Mouse (Mus musculus) olfactory bulb, adult 2 months (tissue): ENCODE data around the gene Pear1.

Experiments used
- CTCF ChIP-seq: fragments of 200-500 bp; IDR thresholded peaks from 2 replicates; pipeline ENCODE4 v1.5.1; 2012; ENCODE audit warnings: low read depth, mild to moderate bottlenecking, low read length, moderate library complexity; ENCODE audit not compliant: insufficient read depth
- POLR2A ChIP-seq: fragments of 200-500 bp; IDR thresholded peaks from 2 replicates; pipeline ENCODE4 v1.6.1; 2012; ENCODE audit warnings: mild to moderate bottlenecking, low read depth, low read length, moderate library complexity; ENCODE audit not compliant: insufficient read depth

DNA sequence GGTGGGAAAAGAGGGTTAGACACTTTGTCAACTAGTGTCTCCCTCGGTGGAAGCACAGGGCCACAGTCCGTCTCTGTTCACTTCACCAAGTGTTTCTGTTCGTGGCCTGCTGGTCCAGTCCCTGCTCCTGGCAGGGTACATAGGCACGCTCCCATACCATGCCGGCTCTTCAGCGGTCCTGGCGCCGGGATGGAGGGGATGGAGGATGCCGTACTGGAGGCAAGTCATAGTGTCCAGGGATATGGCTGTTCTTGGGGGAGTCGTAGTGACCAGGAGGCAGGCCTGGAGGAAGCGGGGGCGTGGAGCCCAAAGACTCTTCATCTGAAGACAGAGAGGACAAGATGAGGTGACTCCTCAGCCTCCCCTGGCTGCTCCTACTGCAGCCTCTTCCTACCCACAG, 74.1 kb downstream of the Pear1 start:
- TF ChIP-seq CTCF: no peak
- TF ChIP-seq POLR2A: no peak
